Mouse (Mus musculus) kidney, adult 18-20 months (tissue): ENCODE results near the gene Wdfy1.

Source experiments
- DNase-seq: peaks from one replicate; pipeline ENCODE4 v3.0.0; 2021

Gene Wdfy1

GRCm38 (mm10) chr1:79760656-79761055, 15.3 kb downstream of the Wdfy1 start:
- DNase-seq, result peak; percentile 76

- DNase-seq, result no peak
Observed at GRCm38 (mm10) chr1:79759436-79759972, 16.4 kb downstream of the Wdfy1 start.

- DNase-seq, result no peak
Observed at GRCm38 (mm10) chr1:79759006-79759405, 16.9 kb downstream of the Wdfy1 start.

GRCm38 (mm10) chr1:79757597-79757996, 18.3 kb downstream of the Wdfy1 start:
- no peak for DNase-seq

GRCm38 (mm10) chr1:79757161-79757560, 18.8 kb downstream of the Wdfy1 start:
- no peak for DNase-seq

- DNase-seq, result no peak
Observed at GRCm38 (mm10) chr1:79756417-79756816, 19.5 kb downstream of the Wdfy1 start.

GRCm38 (mm10) chr1:79755376-79755775, 20.6 kb downstream of the Wdfy1 start:
- DNase-seq, result no peak

- DNase-seq, result no peak
Observed at GRCm38 (mm10) chr1:79754936-79755335, 21.0 kb downstream of the Wdfy1 start.

- DNase-seq, result no peak
Observed at GRCm38 (mm10) chr1:79753456-79753855, 22.5 kb downstream of the Wdfy1 start.

- no peak for DNase-seq
Observed at GRCm38 (mm10) chr1:79752714-79753340, 23.1 kb downstream of the Wdfy1 start.

GRCm38 (mm10) chr1:79752015-79752695, 23.8 kb downstream of the Wdfy1 start:
- no peak for DNase-seq

- no peak for DNase-seq
Observed at GRCm38 (mm10) chr1:79751186-79751585, 24.8 kb downstream of the Wdfy1 start.

GRCm38 (mm10) chr1:79746056-79746455, 29.9 kb downstream of the Wdfy1 start:
- DNase-seq, result no peak

GRCm38 (mm10) chr1:79743385-79743784, 32.6 kb downstream of the Wdfy1 start:
- DNase-seq, result no peak

GRCm38 (mm10) chr1:79742949-79743348, 33.0 kb downstream of the Wdfy1 start:
- DNase-seq, result no peak

- DNase-seq, result no peak
Observed at GRCm38 (mm10) chr1:79741002-79741401, 34.9 kb downstream of the Wdfy1 start.

GRCm38 (mm10) chr1:79739726-79740125, 36.2 kb downstream of the Wdfy1 start:
- no peak for DNase-seq

GRCm38 (mm10) chr1:79736408-79736807, 39.5 kb downstream of the Wdfy1 start:
- DNase-seq, result no peak

- DNase-seq, result no peak
Observed at GRCm38 (mm10) chr1:79734794-79735193, 41.1 kb downstream of the Wdfy1 start.

GRCm38 (mm10) chr1:79714152-79714923, 61.6 kb downstream of the Wdfy1 start:
- DNase-seq, result peak; percentile 54

- peak; percentile 42 for DNase-seq
Observed at GRCm38 (mm10) chr1:79713081-79713480, 62.9 kb downstream of the Wdfy1 start.

- DNase-seq, result no peak
Observed at GRCm38 (mm10) chr1:79711147-79712126, 64.5 kb downstream of the Wdfy1 start.
